Mouse (Mus musculus) hindbrain, embryonic 15.5 days (tissue): Measurements from ENCODE around the gene Vwa8. TPM values are rescaled to one million over a fixed set of nuclear protein-coding genes. Genes with fewer than 3 reads are reported as not detected.
A peak's percentile ranks its signal among the peaks of the same experiment; 100 is the strongest.
"Not testable (repeated sequence)": the region's sequence is repeated elsewhere in the genome, so short reads cannot be mapped to it uniquely, and the experiment has no call there.

ENCODE experiments used
- ATAC-seq: fragments of 200-750 bp; cut with Nextera tagmentation; 2 replicates; pipeline ENCODE4 v1.8.0; 2017; ENCODE audit warnings: low read depth, moderate number of reproducible peaks, moderate TSS enrichment; ENCODE audit not compliant: low FRiP score
- H3K27ac ChIP-seq: fragments of 300-500 bp; sonication (generic); replicated peaks from 2 replicates; pipeline ENCODE4 v1.5.1; 2015; ENCODE audit warnings: mild to moderate bottlenecking, inconsistent platforms
- H3K27me3 ChIP-seq: fragments of 300-500 bp; sonication (generic); 2 replicates; pipeline ENCODE4 v1.6.1; 2015; ENCODE audit warnings: control low read depth, inconsistent platforms
- H3K36me3 ChIP-seq: fragments of 300-500 bp; sonication (generic); 2 replicates; pipeline ENCODE4 v1.6.1; 2015; ENCODE audit warnings: control low read depth, inconsistent platforms
- H3K4me1 ChIP-seq: fragments of 300-500 bp; sonication (generic); replicated peaks from 2 replicates; pipeline ENCODE4 v1.6.1; 2015; ENCODE audit warnings: control low read depth, inconsistent platforms
- H3K4me2 ChIP-seq: fragments of 300-500 bp; sonication (generic); 2 replicates; pipeline ENCODE4 v1.6.1; 2015; ENCODE audit warnings: moderate library complexity, mild to moderate bottlenecking, inconsistent platforms
- H3K4me3 ChIP-seq: fragments of 300-500 bp; sonication (generic); 2 replicates; pipeline ENCODE4 v1.5.1; 2015; ENCODE audit warnings: mild to moderate bottlenecking, inconsistent platforms
- H3K9ac ChIP-seq: fragments of 300-500 bp; sonication (generic); 2 replicates; pipeline ENCODE4 v1.6.1; 2015; ENCODE audit warnings: inconsistent platforms
- H3K9me3 ChIP-seq: fragments of 300-500 bp; sonication (generic); 2 replicates; pipeline ENCODE4 v1.6.1; 2016; ENCODE audit warnings: control low read depth, inconsistent platforms
- WGBS: fragments of 180-500 bp; shearing (Covaris S2); methylation state at CpG from one replicate; pipeline ENCODE4 v1.1.7; 2015; 5-methylcytosine and 5-hydroxymethylcytosine counted together
- polyA plus RNA-seq: library from polyadenylated mRNA; unstranded; fragments of >200 nt; fragmentation: Nextera tagmentation; extraction: Ambion mirVana; gene quantifications from 2 replicates; pipeline ENCODE4 v1.2.1, GENCODE M21; 2015

Gene Vwa8
- polyA plus RNA-seq, 1 experiment from 2014 or later = 7.1 TPM

DNA sequence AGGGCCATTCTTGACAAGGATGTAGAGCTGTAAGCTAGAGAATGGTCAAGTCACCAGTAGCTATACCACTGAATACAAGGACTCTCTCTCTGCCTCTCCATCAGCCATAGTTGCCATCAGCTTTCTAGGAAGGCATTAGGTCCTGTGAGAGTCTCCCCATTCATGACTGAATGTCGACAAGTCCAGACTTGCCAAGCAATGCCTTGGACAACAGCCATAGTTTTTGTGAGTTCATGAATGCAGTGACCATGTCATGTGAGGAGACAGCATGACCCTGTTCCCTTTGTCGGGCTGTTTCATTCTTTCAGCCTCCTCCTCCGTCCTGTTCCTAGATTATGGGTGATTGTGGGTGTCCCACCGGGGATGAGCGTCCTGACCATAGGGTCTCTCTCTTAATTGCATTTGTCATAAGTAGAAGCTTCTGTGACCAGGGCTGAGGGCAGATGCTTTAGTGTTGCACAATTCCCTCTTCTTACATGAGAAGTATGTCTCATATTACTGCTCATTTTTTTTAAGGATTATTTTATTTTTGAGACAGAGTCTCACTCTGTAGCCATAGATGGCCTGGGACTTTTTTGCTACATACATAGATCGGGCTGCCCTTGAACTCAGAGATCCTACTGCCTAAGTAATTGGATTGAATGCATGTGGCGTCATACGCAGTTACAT lies 37.8 kb downstream of the Vwa8 start:
- Histone ChIP-seq H3K9me3 (no peaks in the 10 kb centered on the region), H3K36me3 (no peaks in the 10 kb centered on the region), H3K4me2 (no peak overlapping the region), H3K27ac (no peak overlapping the region), H3K4me3 (no peak overlapping the region), H3K9ac (no peak overlapping the region), H3K27me3 (no peaks in the 10 kb centered on the region), H3K4me1 (0 out of 2 replicates have a peak, but pooled peaks cover 12% of the 10 kb centered on the region)
- no peak for ATAC-seq
- 82% methylated on average over 8 of the region's 8 CpGs for WGBS

DNA sequence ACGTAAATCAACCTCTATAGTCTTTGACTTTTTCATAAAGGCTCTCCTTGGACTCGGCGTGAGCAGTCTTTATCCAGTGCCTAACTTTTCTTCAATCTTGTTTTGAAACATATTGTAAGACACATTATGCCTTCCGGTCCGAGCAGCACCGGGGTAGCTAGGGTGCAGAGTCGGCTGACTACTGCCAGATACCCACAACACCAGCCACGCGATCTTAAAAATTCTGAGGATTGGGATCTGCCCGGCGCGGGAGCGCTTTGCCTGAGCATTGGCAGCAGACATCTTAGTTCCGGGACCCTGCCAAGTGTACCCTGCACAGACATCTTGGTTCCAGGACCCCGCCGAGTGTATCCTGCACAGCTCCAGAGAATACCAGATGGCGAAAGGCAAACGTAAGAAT lies 38.6 kb downstream of the Vwa8 start:
- H3K27me3 ChIP-seq, H3K27ac ChIP-seq, H3K4me3 ChIP-seq, H3K9me3 ChIP-seq, H3K4me2 ChIP-seq, H3K9ac ChIP-seq, ATAC-seq, H3K36me3 ChIP-seq: not testable (repeated sequence)
- 0 out of 2 replicates have a peak, but pooled peaks cover 10% of the 10 kb centered on the region for H3K4me1 ChIP-seq
- WGBS = 97% methylated on average over 15 of the region's 18 CpGs

DNA sequence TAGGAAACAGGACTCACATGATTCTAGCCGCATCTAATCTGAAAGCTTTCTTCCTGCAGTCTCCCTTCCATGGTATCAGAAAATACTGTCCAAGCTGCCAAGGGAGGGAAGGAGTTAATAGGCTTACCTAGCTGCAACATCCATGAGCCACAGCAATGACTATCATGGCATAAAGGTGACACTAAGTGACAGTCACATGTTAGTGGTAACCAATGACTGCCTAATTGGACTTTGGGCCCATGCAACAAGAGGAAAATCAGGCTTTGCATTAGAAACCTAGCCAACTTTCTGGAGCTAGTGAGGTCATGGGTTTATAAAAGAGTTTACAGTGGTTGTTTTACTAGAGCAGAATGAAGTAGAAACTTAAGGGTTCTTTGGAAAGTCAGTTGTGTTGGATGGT lies 46.6 kb downstream of the Vwa8 start:
- WGBS = 100% methylated on average over 1 of the region's 1 CpGs
- no peak for ATAC-seq
- no peak overlapping the region for H3K27ac ChIP-seq
- H3K4me2 ChIP-seq = no peak overlapping the region
- H3K9ac ChIP-seq = no peak overlapping the region
- no peaks in the 10 kb centered on the region for H3K4me1 ChIP-seq
- no peaks in the 10 kb centered on the region for H3K27me3 ChIP-seq
- H3K4me3 ChIP-seq = no peak overlapping the region
- no peaks in the 10 kb centered on the region for H3K36me3 ChIP-seq
- no peaks in the 10 kb centered on the region for H3K9me3 ChIP-seq

DNA sequence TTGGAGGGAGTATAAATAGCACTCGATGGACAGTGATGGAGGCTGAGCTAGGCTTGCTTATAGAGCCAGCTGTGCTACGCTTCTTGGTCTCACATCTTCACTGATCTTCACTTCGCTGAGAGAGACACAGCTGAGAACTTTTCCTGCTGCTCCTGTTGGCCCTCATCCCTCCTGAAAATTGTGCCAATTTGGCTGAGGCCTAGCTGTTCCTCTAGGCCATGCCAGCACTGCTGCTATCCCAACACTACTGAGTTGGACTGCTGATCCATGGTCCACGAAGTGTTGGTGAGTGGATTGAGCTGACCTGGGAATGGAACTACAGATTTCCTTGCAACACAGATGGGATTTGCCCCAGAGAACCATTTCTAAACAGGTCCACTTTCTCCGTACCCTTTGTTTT lies 47.4 kb downstream of the Vwa8 start:
- H3K27ac ChIP-seq = no peak overlapping the region
- no peaks in the 10 kb centered on the region for H3K36me3 ChIP-seq
- no peak overlapping the region for H3K4me3 ChIP-seq
- ATAC-seq = no peak
- H3K27me3 ChIP-seq = no peaks in the 10 kb centered on the region
- H3K4me1 ChIP-seq = no peaks in the 10 kb centered on the region
- WGBS = 90% methylated on average over 5 of the region's 5 CpGs
- H3K4me2 ChIP-seq = no peak overlapping the region
- H3K9me3 ChIP-seq = no peaks in the 10 kb centered on the region
- H3K9ac ChIP-seq = no peak overlapping the region

DNA sequence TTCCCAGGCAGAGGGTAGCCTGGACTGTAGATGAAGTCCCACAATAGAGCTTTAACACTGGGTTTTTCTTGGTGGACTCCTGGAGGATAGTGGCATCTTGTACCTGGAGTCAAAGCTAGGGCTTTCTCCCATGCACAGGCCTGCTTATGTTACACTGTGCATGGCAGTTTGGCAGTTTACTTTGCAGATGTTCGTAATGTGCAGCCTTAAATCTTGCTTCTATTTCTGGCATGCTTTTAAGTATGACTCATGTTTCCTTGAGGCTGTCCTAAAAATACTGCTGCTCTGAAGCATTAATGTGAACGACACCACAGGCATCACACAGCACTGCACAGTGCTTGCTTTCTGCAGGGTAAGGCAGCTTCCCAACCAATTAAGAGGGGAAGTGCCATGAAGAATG lies 51.9 kb downstream of the Vwa8 start:
- H3K36me3 ChIP-seq = no peaks in the 10 kb centered on the region
- H3K9me3 ChIP-seq = no peaks in the 10 kb centered on the region
- H3K4me2 ChIP-seq = no peak overlapping the region
- ATAC-seq = peak; percentile 73; the same call in 1 of the 2 replicates
- no peaks in the 10 kb centered on the region for H3K4me1 ChIP-seq
- H3K27me3 ChIP-seq = no peaks in the 10 kb centered on the region
- 53% methylated on average over 2 of the region's 2 CpGs for WGBS
- H3K4me3 ChIP-seq = no peak overlapping the region
- H3K9ac ChIP-seq = no peak overlapping the region
- H3K27ac ChIP-seq = no peak overlapping the region

DNA sequence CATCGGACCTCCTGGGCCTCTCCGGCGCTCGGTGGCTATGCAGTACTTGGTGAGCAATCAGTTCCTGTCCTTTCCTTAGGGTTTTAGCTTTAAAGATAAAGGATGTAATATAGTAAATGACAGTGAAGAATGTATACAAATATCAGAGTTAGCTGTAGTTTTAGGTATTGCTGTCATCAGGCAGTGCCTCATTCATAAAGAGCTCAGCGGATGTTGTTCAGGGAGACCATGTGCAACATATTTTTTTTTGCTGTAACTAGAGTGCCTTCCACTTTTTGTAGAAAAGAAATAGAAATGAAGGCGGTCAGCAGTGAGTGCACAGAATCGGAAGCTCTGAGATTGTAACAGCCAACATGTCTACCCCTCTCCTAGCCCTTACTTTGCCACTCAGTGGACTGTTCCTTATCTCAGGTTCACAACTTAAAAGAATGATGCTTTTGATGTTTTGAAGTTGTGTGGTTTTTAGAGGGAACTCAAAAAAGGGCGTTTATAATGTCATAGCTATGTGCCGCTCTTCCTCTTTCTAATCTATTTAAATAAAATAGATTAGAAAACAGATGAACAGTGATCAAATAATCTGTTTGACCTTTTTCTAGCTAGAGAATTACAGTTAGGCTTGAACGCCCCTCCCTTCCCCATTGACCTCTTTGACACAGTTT lies 59.5 kb downstream of the Vwa8 start:
- no peaks in the 10 kb centered on the region for H3K4me1 ChIP-seq
- WGBS = 93% methylated on average over 10 of the region's 10 CpGs
- no peak overlapping the region for H3K27ac ChIP-seq
- no peaks in the 10 kb centered on the region for H3K27me3 ChIP-seq
- H3K36me3 ChIP-seq = no peaks in the 10 kb centered on the region
- ATAC-seq = no peak
- no peak overlapping the region for H3K4me2 ChIP-seq
- no peak overlapping the region for H3K9ac ChIP-seq
- no peaks in the 10 kb centered on the region for H3K9me3 ChIP-seq
- H3K4me3 ChIP-seq = no peak overlapping the region

DNA sequence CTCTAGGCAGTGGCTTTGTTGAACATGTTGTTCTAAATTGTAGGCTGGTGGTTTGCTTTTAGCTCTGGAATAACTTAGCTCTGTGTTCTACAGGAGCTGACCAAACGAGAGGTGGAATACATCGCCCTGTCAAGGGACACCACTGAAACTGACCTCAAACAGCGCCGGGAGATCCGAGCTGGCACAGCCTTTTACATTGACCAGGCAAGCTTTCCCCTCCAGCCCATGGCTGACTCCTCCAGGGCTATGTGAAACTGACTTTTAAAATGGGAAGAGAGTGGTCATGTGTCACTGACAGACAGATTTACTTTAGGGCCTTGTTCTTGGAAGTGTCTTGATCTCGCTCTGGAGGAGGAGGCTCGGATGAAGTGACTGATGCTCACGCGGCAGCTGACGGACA lies 63.2 kb downstream of the Vwa8 start:
- Histone ChIP-seq H3K27me3 (no peaks in the 10 kb centered on the region), H3K4me2 (no peak overlapping the region), H3K4me3 (no peak overlapping the region), H3K9me3 (no peaks in the 10 kb centered on the region), H3K9ac (no peak overlapping the region), H3K36me3 (no peaks in the 10 kb centered on the region), H3K27ac (no peak overlapping the region), H3K4me1 (no peaks in the 10 kb centered on the region)
- 90% methylated on average over 10 of the region's 10 CpGs for WGBS
- ATAC-seq = no peak

DNA sequence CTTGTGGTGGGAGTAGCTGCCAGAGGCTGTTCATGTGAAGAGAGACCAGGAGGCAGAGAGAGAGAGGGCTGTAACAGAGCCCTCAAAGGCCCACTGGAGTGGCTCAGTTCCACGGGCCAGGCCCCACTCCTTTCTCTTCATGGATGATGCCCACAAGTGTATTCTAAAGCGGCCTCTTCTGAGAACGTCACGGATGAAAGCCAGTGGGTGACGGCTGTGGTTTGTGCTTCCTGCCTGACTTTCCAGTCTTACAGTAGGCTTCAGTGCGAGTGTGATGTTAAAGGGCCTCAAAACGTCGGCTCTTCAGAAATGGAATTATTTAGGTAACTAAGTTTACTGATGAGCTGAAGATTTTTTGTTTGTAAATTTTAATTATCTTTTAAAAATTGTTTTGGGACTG lies 65.3 kb downstream of the Vwa8 start:
- no peak overlapping the region for H3K4me2 ChIP-seq
- no peaks in the 10 kb centered on the region for H3K9me3 ChIP-seq
- H3K27me3 ChIP-seq = no peaks in the 10 kb centered on the region
- no peak overlapping the region for H3K27ac ChIP-seq
- ATAC-seq = no peak
- no peaks in the 10 kb centered on the region for H3K4me1 ChIP-seq
- H3K36me3 ChIP-seq = no peaks in the 10 kb centered on the region
- H3K4me3 ChIP-seq = no peak overlapping the region
- H3K9ac ChIP-seq = no peak overlapping the region
- 86% methylated on average over 8 of the region's 8 CpGs for WGBS

DNA sequence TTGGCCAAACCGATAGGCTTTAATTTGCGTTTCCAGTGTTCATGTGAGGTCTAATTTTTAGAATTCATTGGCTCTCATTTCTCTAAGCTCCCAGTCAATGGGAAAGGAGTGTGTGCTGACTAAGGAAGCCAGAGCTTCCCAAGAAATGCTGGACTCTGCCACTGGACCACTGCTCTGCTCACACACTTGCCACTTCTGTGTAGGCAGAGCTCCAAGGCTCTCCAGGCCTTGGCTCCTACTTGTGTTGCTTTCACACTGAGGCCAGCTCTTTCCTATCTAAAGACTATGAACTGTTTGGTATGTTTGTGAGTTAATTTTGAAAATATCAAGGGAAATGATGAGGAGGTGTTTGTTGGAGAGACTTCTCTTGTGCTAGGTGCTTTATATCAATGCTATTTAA lies 67.8 kb downstream of the Vwa8 start:
- H3K9ac ChIP-seq = no peak overlapping the region
- no peak overlapping the region for H3K27ac ChIP-seq
- H3K9me3 ChIP-seq = no peaks in the 10 kb centered on the region
- H3K4me3 ChIP-seq = no peak overlapping the region
- H3K36me3 ChIP-seq = no peaks in the 10 kb centered on the region
- no peaks in the 10 kb centered on the region for H3K4me1 ChIP-seq
- no peak for ATAC-seq
- 99% methylated on average over 2 of the region's 2 CpGs for WGBS
- no peaks in the 10 kb centered on the region for H3K27me3 ChIP-seq
- no peak overlapping the region for H3K4me2 ChIP-seq

DNA sequence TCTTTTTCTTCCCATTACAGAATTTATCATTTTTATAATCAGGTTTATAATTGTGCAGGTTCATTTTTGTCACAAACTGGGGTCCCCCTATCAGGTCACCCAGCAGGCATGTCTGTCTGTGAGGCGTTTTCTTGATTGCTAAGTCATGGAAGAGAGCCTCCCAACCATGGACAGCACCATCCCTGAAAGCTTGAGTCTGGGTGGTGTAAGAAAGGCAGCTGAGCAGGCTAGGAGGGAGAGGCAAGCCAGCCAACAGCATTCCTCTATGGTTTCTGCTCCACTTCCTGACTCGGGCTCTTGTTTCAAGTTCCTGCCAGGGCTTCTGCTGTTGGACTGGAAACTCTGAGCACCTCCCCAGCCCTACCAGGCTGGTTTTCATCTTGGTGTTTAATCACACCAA lies 72.4 kb downstream of the Vwa8 start:
- Histone ChIP-seq H3K4me3 (no peak overlapping the region), H3K4me1 (no peaks in the 10 kb centered on the region), H3K36me3 (no peaks in the 10 kb centered on the region), H3K9me3 (no peaks in the 10 kb centered on the region), H3K4me2 (no peak overlapping the region), H3K27me3 (no peaks in the 10 kb centered on the region), H3K27ac (no peak overlapping the region), H3K9ac (no peak overlapping the region)
- ATAC-seq = no peak
- 66% methylated on average over 2 of the region's 2 CpGs for WGBS

DNA sequence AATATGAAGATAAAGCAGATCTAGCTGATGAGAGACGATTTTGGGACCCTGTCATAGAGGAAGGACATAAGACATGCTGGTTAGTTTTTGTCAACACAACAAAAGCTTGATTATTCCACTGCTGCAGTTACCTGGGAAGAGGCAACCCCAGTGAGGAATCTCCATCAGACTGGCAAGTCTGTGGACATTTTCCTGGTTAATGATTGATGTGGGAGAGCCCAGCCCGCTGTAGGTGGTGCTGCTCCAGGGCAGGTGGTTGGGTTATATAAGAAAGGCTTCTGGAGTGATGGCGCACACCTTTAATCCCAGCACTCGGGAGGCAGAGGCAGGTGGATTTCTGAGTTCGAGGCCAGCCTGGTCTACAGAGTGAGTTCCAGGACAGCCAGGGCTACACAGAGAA lies 74.8 kb downstream of the Vwa8 start:
- H3K36me3 ChIP-seq = no peaks in the 10 kb centered on the region
- no peak overlapping the region for H3K4me3 ChIP-seq
- H3K27me3 ChIP-seq = no peaks in the 10 kb centered on the region
- no peak for ATAC-seq
- H3K4me1 ChIP-seq = no peaks in the 10 kb centered on the region
- H3K9me3 ChIP-seq = no peaks in the 10 kb centered on the region
- H3K4me2 ChIP-seq = no peak overlapping the region
- no peak overlapping the region for H3K27ac ChIP-seq
- 87% methylated on average over 5 of the region's 5 CpGs for WGBS
- H3K9ac ChIP-seq = no peak overlapping the region

DNA sequence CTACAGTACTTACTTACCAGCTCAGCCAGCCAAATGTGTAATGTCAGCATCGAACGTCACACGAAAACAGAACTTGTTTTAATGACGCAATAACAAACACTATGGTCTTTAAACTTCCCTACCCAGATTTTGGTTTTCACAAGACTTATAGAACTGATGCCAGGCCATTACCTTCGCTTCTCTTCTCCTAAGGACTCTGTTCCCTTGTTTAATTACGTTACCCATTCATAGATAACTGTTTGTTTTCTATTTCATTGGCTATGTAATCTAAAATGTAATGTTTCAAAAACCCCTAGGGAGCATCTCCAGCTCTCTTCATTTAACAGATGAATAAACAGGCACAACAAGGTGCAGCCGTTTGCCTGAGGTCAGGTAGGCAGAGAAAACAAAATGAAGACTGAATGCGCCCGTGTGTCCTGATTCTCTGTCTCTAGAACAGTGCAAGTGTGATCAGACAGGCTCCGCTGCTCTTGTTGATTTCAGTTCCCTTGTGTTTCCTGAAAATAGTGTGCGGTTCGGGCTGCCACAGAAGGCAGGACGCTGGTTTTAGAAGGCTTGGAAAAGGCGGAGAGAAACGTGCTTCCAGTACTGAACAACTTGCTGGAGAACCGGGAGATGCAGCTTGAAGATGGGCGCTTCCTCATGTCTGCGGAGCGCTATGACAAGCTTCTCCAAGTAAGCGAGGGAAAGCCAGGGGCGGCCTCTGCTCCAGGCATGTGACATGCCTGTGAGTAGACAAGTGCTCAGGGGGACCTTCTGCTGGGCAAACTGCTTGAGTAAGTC lies 76.1 kb downstream of the Vwa8 start:
- Histone ChIP-seq H3K9me3 (no peaks in the 10 kb centered on the region), H3K27me3 (no peaks in the 10 kb centered on the region), H3K4me2 (no peak overlapping the region), H3K4me1 (no peaks in the 10 kb centered on the region), H3K4me3 (no peak overlapping the region), H3K36me3 (no peaks in the 10 kb centered on the region), H3K9ac (no peak overlapping the region), H3K27ac (0 out of 2 replicates have a peak overlapping the region, but pooled peaks have one; percentile 6)
- ATAC-seq = no peak
- 70% methylated on average over 21 of the region's 21 CpGs for WGBS
